Mouse (Mus musculus) MEL (cell line): ENCODE results near the gene Serp1. TPM values are rescaled to one million over a fixed set of nuclear protein-coding genes. Genes with fewer than 3 reads are reported as not detected.

Experiments
- DNase-seq: peaks from one replicate; pipeline ENCODE4 v3.0.0; 2011; ENCODE audit warnings: low read depth, low spot score
- H3K27ac ChIP-seq: 2 replicates; pipeline ENCODE4 v1.5.1; 2012; ENCODE audit warnings: low read depth, mild to moderate bottlenecking, control low read depth, low read length, moderate library complexity; ENCODE audit not compliant: control insufficient read depth
- H3K27me3 ChIP-seq, 2 experiments: fragments of 150-350 bp in 1 of 2; sonication (generic) in 1 of 2; 2 replicates each; pipeline ENCODE4 v1.6.1; 2012; ENCODE audit warnings: low read length in 2 of 2, mild to moderate bottlenecking in 2 of 2, improper control_type of control experiment in 1 of 2, moderate library complexity in 1 of 2; ENCODE audit not compliant: insufficient read depth in 2 of 2, control insufficient read depth in 1 of 2
- H3K36me3 ChIP-seq, 2 experiments: 2 replicates each; pipeline ENCODE4 v1.6.1; 2012 to 2014; ENCODE audit warnings: low read length in 2 of 2, improper control_type of control experiment in 1 of 2, inconsistent platforms in 1 of 2, mild to moderate bottlenecking in 1 of 2; ENCODE audit not compliant: insufficient read depth in 2 of 2, control insufficient read depth in 1 of 2
- H3K4me1 ChIP-seq, 2 experiments: fragments of 150-350 bp in 1 of 2; sonication (generic) in 1 of 2; 2 replicates each; pipeline ENCODE4 v1.6.1; 2012; ENCODE audit warnings: low read length in 2 of 2, improper control_type of control experiment in 1 of 2, mild to moderate bottlenecking in 1 of 2; ENCODE audit not compliant: insufficient read depth in 2 of 2, control insufficient read depth in 1 of 2
- H3K4me3 ChIP-seq, 2 experiments: fragments of 150-350 bp in 1 of 2; sonication (generic) in 1 of 2; 2 replicates each; pipeline ENCODE4 v1.5.1; 2012; ENCODE audit warnings: low read depth in 2 of 2, low read length in 2 of 2, mild to moderate bottlenecking in 2 of 2, moderate library complexity in 2 of 2, control low read depth in 1 of 2, improper control_type of control experiment in 1 of 2; ENCODE audit not compliant: control insufficient read depth in 1 of 2, insufficient read depth in 1 of 2
- H3K79me2 ChIP-seq: 2 replicates; pipeline ENCODE4 v1.6.1; 2012; ENCODE audit warnings: mild to moderate bottlenecking, low read length, moderate library complexity; ENCODE audit not compliant: control insufficient read depth, poor library complexity, insufficient read depth
- H3K9ac ChIP-seq: 2 replicates; pipeline ENCODE4 v1.6.1; 2012; ENCODE audit warnings: low read depth, mild to moderate bottlenecking, control low read depth, low read length, moderate library complexity; ENCODE audit not compliant: control insufficient read depth, poor library complexity, severe bottlenecking
- H3K9me3 ChIP-seq: fragments of 150-350 bp; sonication (generic); replicated peaks from 2 replicates; pipeline ENCODE4 v1.6.1; 2012; ENCODE audit warnings: mild to moderate bottlenecking, low read length, improper control_type of control experiment, moderate library complexity; ENCODE audit not compliant: insufficient read depth
- BHLHE40 ChIP-seq: IDR thresholded peaks from 2 replicates; pipeline ENCODE4 v1.6.1; 2012; ENCODE audit warnings: low read depth, mild to moderate bottlenecking, inconsistent platforms, low read length, improper control_type of control experiment, borderline replicate concordance
- CHD1 ChIP-seq: IDR thresholded peaks from 2 replicates; pipeline ENCODE4 v1.6.1; 2012; ENCODE audit warnings: low read depth, mild to moderate bottlenecking, inconsistent platforms, low read length, improper control_type of control experiment
- CTCF ChIP-seq, 3 experiments: IDR thresholded peaks in 2 of 3; conservative IDR thresholded peaks in 1 of 3; 2 replicates each; pipeline ENCODE4 v1.5.1; 2011 to 2012; ENCODE audit warnings: low read length in 3 of 3, low read depth in 2 of 3, mild to moderate bottlenecking in 2 of 3, improper control_type of control experiment in 1 of 3, inconsistent platforms in 1 of 3, mixed read lengths in 1 of 3, moderate library complexity in 1 of 3; ENCODE audit not compliant: control insufficient read depth in 1 of 3, insufficient read depth in 1 of 3, poor library complexity in 1 of 3, severe bottlenecking in 1 of 3
- E2F4 ChIP-seq: IDR thresholded peaks from 2 replicates; pipeline ENCODE4 v1.6.1; 2011; ENCODE audit warnings: low read depth, low read length, improper control_type of control experiment, borderline replicate concordance
- ELF1 ChIP-seq: IDR thresholded peaks from 2 replicates; pipeline ENCODE4 v1.6.1; 2014; ENCODE audit warnings: low read depth, mild to moderate bottlenecking, inconsistent platforms, low read length, improper control_type of control experiment, moderate library complexity
- EP300 ChIP-seq, 2 experiments: IDR thresholded peaks; 2 replicates each; pipeline ENCODE4 v1.6.1; 2011; ENCODE audit warnings: improper control_type of control experiment in 2 of 2, low read length in 2 of 2, low read depth in 1 of 2, mild to moderate bottlenecking in 1 of 2
- ETS1 ChIP-seq: IDR thresholded peaks from 2 replicates; pipeline ENCODE4 v1.6.1; 2012; ENCODE audit warnings: low read depth, mild to moderate bottlenecking, inconsistent platforms, low read length, improper control_type of control experiment, moderate library complexity
- GATA1 ChIP-seq: IDR thresholded peaks from 2 replicates; pipeline ENCODE4 v1.6.1; 2011; ENCODE audit warnings: low read depth, low read length, improper control_type of control experiment
- HCFC1 ChIP-seq: IDR thresholded peaks from 2 replicates; pipeline ENCODE4 v1.6.1; 2012; ENCODE audit warnings: low read depth, mild to moderate bottlenecking, inconsistent platforms, low read length, improper control_type of control experiment, moderate library complexity
- JUND ChIP-seq: IDR thresholded peaks from 2 replicates; pipeline ENCODE4 v1.6.1; 2011; ENCODE audit warnings: low read depth, mild to moderate bottlenecking, improper control_type of control experiment, low read length
- KAT2A ChIP-seq: conservative IDR thresholded peaks from 2 replicates; pipeline ENCODE4 v1.6.1; 2012; ENCODE audit warnings: low read depth, low read length, improper control_type of control experiment, inconsistent platforms
- MAX ChIP-seq: IDR thresholded peaks from 2 replicates; pipeline ENCODE4 v1.6.1; 2011; ENCODE audit warnings: low read length, improper control_type of control experiment
- MAZ ChIP-seq: IDR thresholded peaks from 2 replicates; pipeline ENCODE4 v1.6.1; 2012; ENCODE audit warnings: low read depth, mild to moderate bottlenecking, inconsistent platforms, low read length, improper control_type of control experiment
- MXI1 ChIP-seq: IDR thresholded peaks from 2 replicates; pipeline ENCODE4 v1.6.1; 2011; ENCODE audit warnings: mild to moderate bottlenecking, low read depth, low read length, improper control_type of control experiment
- MYB ChIP-seq: IDR thresholded peaks from 2 replicates; pipeline ENCODE4 v1.6.1; 2011; ENCODE audit warnings: mild to moderate bottlenecking, low read depth, low read length, improper control_type of control experiment
- MYC ChIP-seq: IDR thresholded peaks from 2 replicates; pipeline ENCODE4 v1.6.1; 2011; ENCODE audit warnings: low read depth, mild to moderate bottlenecking, low read length, improper control_type of control experiment, moderate library complexity
- NELFE ChIP-seq: IDR thresholded peaks from 2 replicates; pipeline ENCODE4 v1.6.1; 2011; ENCODE audit warnings: low read depth, low read length, improper control_type of control experiment
- POLR2A ChIP-seq, 2 experiments: IDR thresholded peaks; 2 replicates each; pipeline ENCODE4 v1.6.1; 2011 to 2012; ENCODE audit warnings: low read length in 2 of 2, mild to moderate bottlenecking in 2 of 2, control low read depth in 1 of 2, improper control_type of control experiment in 1 of 2, low read depth in 1 of 2, moderate library complexity in 1 of 2; ENCODE audit not compliant: control insufficient read depth in 1 of 2, insufficient read depth in 1 of 2, poor library complexity in 1 of 2
- POLR2AphosphoS2 ChIP-seq: IDR thresholded peaks from 2 replicates; pipeline ENCODE4 v1.6.1; 2011; ENCODE audit warnings: low read length, improper control_type of control experiment
- POLR2AphosphoS5 ChIP-seq: IDR thresholded peaks from 2 replicates; pipeline ENCODE4 v1.6.1; 2012; ENCODE audit warnings: low read depth, borderline replicate concordance, mild to moderate bottlenecking, inconsistent platforms, low read length, moderate library complexity, mixed read lengths
- RAD21 ChIP-seq: IDR thresholded peaks from 2 replicates; pipeline ENCODE4 v1.6.1; 2011; ENCODE audit warnings: mild to moderate bottlenecking, low read depth, low read length, improper control_type of control experiment
- SIN3A ChIP-seq: IDR thresholded peaks from 2 replicates; pipeline ENCODE4 v1.6.1; 2012; ENCODE audit warnings: low read length, improper control_type of control experiment, inconsistent platforms
- TAL1 ChIP-seq: IDR thresholded peaks from 2 replicates; pipeline ENCODE4 v1.6.1; 2012; ENCODE audit warnings: mild to moderate bottlenecking, inconsistent platforms, low read length, moderate library complexity, mixed read lengths
- TBP ChIP-seq: IDR thresholded peaks from 2 replicates; pipeline ENCODE4 v1.8.0; 2011; ENCODE audit warnings: low read depth, low read length, improper control_type of control experiment
- TCF12 ChIP-seq: IDR thresholded peaks from 2 replicates; pipeline ENCODE4 v1.6.1; 2014; ENCODE audit warnings: low read depth, mild to moderate bottlenecking, inconsistent platforms, low read length, improper control_type of control experiment, moderate library complexity
- UBTF ChIP-seq: IDR thresholded peaks from 2 replicates; pipeline ENCODE4 v1.6.1; 2012; ENCODE audit warnings: low read depth, mild to moderate bottlenecking, inconsistent platforms, low read length, improper control_type of control experiment, moderate library complexity, borderline replicate concordance; ENCODE audit not compliant: insufficient read depth
- USF1 ChIP-seq: IDR thresholded peaks from 2 replicates; pipeline ENCODE4 v1.6.1; 2014; ENCODE audit warnings: low read depth, mild to moderate bottlenecking, inconsistent platforms, low read length, improper control_type of control experiment, moderate library complexity
- USF2 ChIP-seq, 2 experiments: IDR thresholded peaks; 2 replicates each; pipeline ENCODE4 v1.6.1; 2011 to 2012; ENCODE audit warnings: improper control_type of control experiment in 2 of 2, low read length in 2 of 2, borderline replicate concordance in 1 of 2, inconsistent platforms in 1 of 2, low read depth in 1 of 2, mild to moderate bottlenecking in 1 of 2; ENCODE audit not compliant: insufficient read depth in 1 of 2
- ZC3H11A ChIP-seq: IDR thresholded peaks from 2 replicates; pipeline ENCODE4 v1.6.1; 2012; ENCODE audit warnings: low read depth, mild to moderate bottlenecking, inconsistent platforms, low read length, improper control_type of control experiment
- ZKSCAN1 ChIP-seq: IDR thresholded peaks from 2 replicates; pipeline ENCODE4 v1.6.1; 2012; ENCODE audit warnings: low read depth, mild to moderate bottlenecking, inconsistent platforms, low read length, improper control_type of control experiment, moderate library complexity
- polyA plus RNA-seq, 2 experiments: library from polyadenylated mRNA; stranded (reverse) in 1 of 2; unstranded in 1 of 2; fragments of >175 nt in 1 of 2; fragments of >200 nt in 1 of 2; gene quantifications; 2 replicates each; pipeline versions ENCODE4 v1.2.1 to v1.2.4; 2012; ENCODE audit warnings: low replicate concordance in 2 of 2, low read depth in 1 of 2; ENCODE audit not compliant: insufficient read length in 2 of 2, insufficient read depth in 1 of 2, missing spikeins in 1 of 2
- total RNA-seq: library from RNA; depleted of rRNA; stranded (reverse); fragments of 300-350 nt; gene quantifications from 2 replicates; pipeline ENCODE4 v1.2.3, GENCODE M21; 2012

The Serp1 gene
- total and polyA plus RNA-seq, 3 experiments = 80.5 to 96.3 (median 83.8) TPM

GRCm38 (mm10) chr3:58517258-58517657, 8.4 kb downstream of the Serp1 start:
- Histone ChIP-seq H3K4me1 (peaks cover 0 to under 1% of the 10 kb centered on the region in 2 experiments; a peak in 2 of 4 replicates), H3K36me3 (peaks cover 2% of the 10 kb centered on the region in 2 experiments), H3K79me2 (no peaks in the 10 kb centered on the region), H3K9ac (no peak overlapping the region), H3K27ac (no peak overlapping the region), H3K9me3 (no peaks in the 10 kb centered on the region), H3K4me3 (no peak overlapping the region), H3K27me3 (no peaks in the 10 kb centered on the region)
- DNase-seq = no peak
- TF ChIP-seq JUND (no peak), RAD21 (no peak), POLR2A (IDR thresholded peaks at IDR 0.05; ENCODE audit: control insufficient read depth in 1 of 2, insufficient read depth in 1 of 2, low read depth in 1 of 2, low read length in 2 of 2, poor library complexity in 1 of 2) (no peak), NELFE (no peak), CTCF (IDR thresholded peaks at IDR 0.05 in 2 of 3, conservative IDR thresholded peaks at IDR 0.05 in 1 of 3; ENCODE audit: control insufficient read depth in 1 of 3, insufficient read depth in 1 of 3, low read depth in 2 of 3, low read length in 3 of 3, poor library complexity in 1 of 3, severe bottlenecking in 1 of 3) (no peak), HCFC1 (no peak)

- Histone ChIP-seq H3K27ac (peak overlapping the region; percentile 4; the same call in 1 of the 2 replicates), H3K9me3 (no peaks in the 10 kb centered on the region), H3K79me2 (no peaks in the 10 kb centered on the region), H3K27me3 (no peaks in the 10 kb centered on the region), H3K36me3 (peaks cover 2% of the 10 kb centered on the region in 2 experiments), H3K4me1 (no peaks in the 10 kb centered on the region; a peak in 1 of 4 replicates), H3K4me3 (peak overlapping the region; percentile 40 to 90), H3K9ac (peak overlapping the region; percentile 45)
- peak; percentile 81 for DNase-seq
- TF ChIP-seq ZKSCAN1 (no peak), KAT2A (no peak), JUND (peak; percentile 53; the same call in 1 of the 2 replicates), ELF1 (no peak), MYC (peak; percentile 47; the same call in 1 of the 2 replicates), MXI1 (peak; percentile 60; the same call in 1 of the 2 replicates), CHD1 (no peak), CTCF (IDR thresholded peaks at IDR 0.05 in 2 of 3, conservative IDR thresholded peaks at IDR 0.05 in 1 of 3; ENCODE audit: control insufficient read depth in 1 of 3, insufficient read depth in 1 of 3, low read depth in 2 of 3, low read length in 3 of 3, poor library complexity in 1 of 3, severe bottlenecking in 1 of 3) (no peak), BHLHE40 (no peak), E2F4 (no peak), HCFC1 (no peak), MAZ (no peak), POLR2AphosphoS2 (no peak), UBTF (no peak), MYB (no peak), POLR2AphosphoS5 (no peak), USF2 (IDR thresholded peaks at IDR 0.05; ENCODE audit: borderline replicate concordance in 1 of 2, insufficient read depth in 1 of 2, low read depth in 1 of 2, low read length in 2 of 2) (no peak), TAL1 (no peak), ETS1 (no peak), ZC3H11A (no peak), SIN3A (peak; percentile 70; the same call in 1 of the 2 replicates), USF1 (peak; percentile 33; the same call in 1 of the 2 replicates), TCF12 (0 out of 2 replicates have a peak, but pooled peaks have one; percentile 3), POLR2A (IDR thresholded peaks at IDR 0.05; ENCODE audit: control insufficient read depth in 1 of 2, insufficient read depth in 1 of 2, low read depth in 1 of 2, low read length in 2 of 2, poor library complexity in 1 of 2) (no peak), TBP (no peak), MAX (no peak), GATA1 (no peak), EP300 (IDR thresholded peaks at IDR 0.05; ENCODE audit: low read depth in 1 of 2, low read length in 2 of 2) (no peak; a peak in 1 of 4 replicates)
Measured at GRCm38 (mm10) chr3:58516602-58516976, 9.1 kb downstream of the Serp1 start.
